Mouse (Mus musculus) limb, embryonic 15.5 days (tissue): Measurements from ENCODE around the gene Ggnbp2. TPM values are rescaled to one million over a fixed set of nuclear protein-coding genes. Genes with fewer than 3 reads are reported as not detected.
A peak's percentile ranks its signal among the peaks of the same experiment; 100 is the strongest.

Experiments
- ATAC-seq: fragments of 200-750 bp; cut with Nextera tagmentation; 2 replicates; pipeline ENCODE4 v1.8.0; 2017; ENCODE audit warnings: low read depth, moderate TSS enrichment; ENCODE audit not compliant: insufficient number of reproducible peaks, low FRiP score, low TSS enrichment
- H3K27ac ChIP-seq: fragments of 300-500 bp; sonication (generic); 2 replicates; pipeline ENCODE4 v1.5.1; 2015; ENCODE audit warnings: moderate library complexity, mild to moderate bottlenecking, inconsistent platforms
- H3K27me3 ChIP-seq: fragments of 300-500 bp; sonication (generic); 2 replicates; pipeline ENCODE4 v1.6.1; 2015; ENCODE audit warnings: inconsistent platforms
- H3K36me3 ChIP-seq: fragments of 300-500 bp; sonication (generic); 2 replicates; pipeline ENCODE4 v1.6.1; 2015; ENCODE audit warnings: inconsistent platforms
- H3K4me1 ChIP-seq: fragments of 300-500 bp; sonication (generic); 2 replicates; pipeline ENCODE4 v1.6.1; 2015; ENCODE audit warnings: inconsistent platforms
- H3K4me2 ChIP-seq: fragments of 300-500 bp; sonication (generic); 2 replicates; pipeline ENCODE4 v1.6.1; 2015; ENCODE audit warnings: mild to moderate bottlenecking, inconsistent platforms
- H3K4me3 ChIP-seq: fragments of 300-500 bp; sonication (generic); 2 replicates; pipeline ENCODE4 v1.5.1; 2015; ENCODE audit warnings: mild to moderate bottlenecking, inconsistent platforms
- H3K9ac ChIP-seq: fragments of 300-500 bp; sonication (generic); 2 replicates; pipeline ENCODE4 v1.6.1; 2015; ENCODE audit warnings: inconsistent platforms
- H3K9me3 ChIP-seq: fragments of 300-500 bp; sonication (generic); 2 replicates; pipeline ENCODE4 v1.6.1; 2016; ENCODE audit warnings: inconsistent platforms
- WGBS: fragments of 180-500 bp; shearing (Covaris S2); methylation state at CpG from one replicate; pipeline ENCODE4 v1.1.7; 2015; 5-methylcytosine and 5-hydroxymethylcytosine counted together
- polyA plus RNA-seq: library from polyadenylated mRNA; unstranded; fragments of >200 nt; fragmentation: Nextera tagmentation; extraction: Ambion mirVana; gene quantifications from 2 replicates; pipeline ENCODE4 v1.2.1, GENCODE M21; 2015

Ggnbp2 gene
- polyA plus RNA-seq, 1 experiment from 2014 or later: 64.8 TPM

GRCm38 (mm10) chr11:84818961-84819692 is 51.5 kb downstream of the Ggnbp2 start, which contains the start of gene Mrm1:
Gene Mrm1 (minus strand): TSS chr11:84819515.
- H3K9ac ChIP-seq: peak within 1 kb of the TSS; percentile 68
- peak; percentile 82 for ATAC-seq
- H3K36me3 ChIP-seq: 0 out of 2 replicates have a peak, but pooled peaks cover 5% of the 10 kb centered on the region
- peak within 1 kb of the TSS; percentile 76 for H3K4me3 ChIP-seq
- H3K27me3 ChIP-seq: no peaks in the 10 kb centered on the region
- under 1% methylated on average over 55 of the region's 55 CpGs for WGBS
- no peaks in the 10 kb centered on the region for H3K9me3 ChIP-seq
- peak within 1 kb of the TSS; percentile 88 for H3K27ac ChIP-seq
- H3K4me2 ChIP-seq: peak within 1 kb of the TSS; percentile 99
- peaks cover 27% of the 10 kb centered on the region for H3K4me1 ChIP-seq

DNA sequence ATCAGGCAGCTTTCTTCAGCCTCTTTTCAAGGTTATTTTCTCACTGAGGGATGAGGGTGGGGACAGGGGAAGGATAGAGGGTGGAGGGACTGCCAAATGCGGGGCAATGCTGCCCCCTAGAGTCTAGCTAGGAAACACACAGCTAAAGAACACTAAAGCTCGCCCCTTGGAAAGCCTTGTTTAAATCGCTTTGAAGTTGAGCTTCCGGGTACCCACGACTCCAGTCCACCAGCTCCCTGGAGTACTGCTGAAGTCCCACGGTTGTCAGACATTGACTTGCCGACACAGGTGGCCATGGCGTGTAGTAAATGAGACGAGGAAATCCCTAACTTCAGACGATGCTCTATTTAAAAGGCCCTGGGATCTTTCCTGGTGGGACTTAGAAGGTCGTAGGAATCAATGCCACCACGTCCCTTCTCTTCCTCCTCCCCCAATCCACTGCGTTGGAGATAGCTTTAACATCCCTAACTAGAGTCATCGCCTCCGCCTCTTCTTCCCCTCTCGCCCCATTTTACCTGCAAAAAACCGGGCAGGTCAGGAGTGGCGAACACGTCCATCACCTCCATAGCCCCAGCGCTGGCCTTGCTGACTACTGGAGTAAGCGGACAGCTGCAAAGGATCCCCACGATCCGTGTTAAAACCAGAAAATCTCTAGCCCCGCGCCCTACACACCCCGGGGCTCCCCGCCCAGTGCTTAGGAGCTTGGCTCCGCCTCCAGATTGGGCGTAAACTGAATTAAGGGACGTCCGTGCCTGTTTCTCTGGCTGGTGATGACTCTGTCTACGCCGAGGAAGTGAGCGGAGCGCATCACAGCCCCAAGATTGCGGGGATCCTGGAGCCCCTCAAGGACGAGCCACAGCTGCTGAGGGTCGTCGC is 52.3 kb downstream of the Ggnbp2 start:
- H3K27ac ChIP-seq: peak overlapping the region; percentile 88
- H3K9ac ChIP-seq: peak overlapping the region; percentile 68
- peak; percentile 43; the same call in 1 of the 2 replicates for ATAC-seq
- 0 out of 2 replicates have a peak, but pooled peaks cover 5% of the 10 kb centered on the region for H3K36me3 ChIP-seq
- no peaks in the 10 kb centered on the region for H3K27me3 ChIP-seq
- H3K4me1 ChIP-seq: peaks cover 23% of the 10 kb centered on the region
- peak overlapping the region; percentile 76 for H3K4me3 ChIP-seq
- H3K4me2 ChIP-seq: peak overlapping the region; percentile 99
- H3K9me3 ChIP-seq: no peaks in the 10 kb centered on the region
- under 1% methylated on average over 39 of the region's 39 CpGs for WGBS

- H3K4me1 ChIP-seq: peaks cover 20% of the 10 kb centered on the region
Observed at GRCm38 (mm10) chr11:84817362-84817761, 53.3 kb downstream of the Ggnbp2 start.

GRCm38 (mm10) chr11:84813724-84814510 is 56.7 kb downstream of the Ggnbp2 start:
- Histone ChIP-seq H3K4me3 (no peak overlapping the region), H3K27ac (0 out of 2 replicates have a peak overlapping the region, but pooled peaks have one; percentile 27), H3K9me3 (no peaks in the 10 kb centered on the region), H3K9ac (no peak overlapping the region), H3K36me3 (peaks cover 7% of the 10 kb centered on the region; the same call in 1 of the 2 replicates), H3K4me1 (peaks cover 9% of the 10 kb centered on the region), H3K27me3 (no peaks in the 10 kb centered on the region), H3K4me2 (no peak overlapping the region)
- 55% methylated on average over 13 of the region's 13 CpGs for WGBS
- no peak for ATAC-seq

More at GRCm38 (mm10) chr11:84817362-84817761, 53.3 kb downstream of the Ggnbp2 start:
- Histone ChIP-seq H3K4me3 (no peak overlapping the region), H3K9ac (no peak overlapping the region), H3K9me3 (no peaks in the 10 kb centered on the region), H3K4me2 (no peak overlapping the region), H3K27ac (no peak overlapping the region), H3K36me3 (peaks cover 5% of the 10 kb centered on the region; the same call in 1 of the 2 replicates), H3K27me3 (no peaks in the 10 kb centered on the region)
- ATAC-seq: no peak
- 82% methylated on average over 6 of the region's 6 CpGs for WGBS

GRCm38 (mm10) chr11:84804373-84804772 is 66.2 kb downstream of the Ggnbp2 start:
- WGBS: 85% methylated on average over 4 of the region's 4 CpGs

DNA sequence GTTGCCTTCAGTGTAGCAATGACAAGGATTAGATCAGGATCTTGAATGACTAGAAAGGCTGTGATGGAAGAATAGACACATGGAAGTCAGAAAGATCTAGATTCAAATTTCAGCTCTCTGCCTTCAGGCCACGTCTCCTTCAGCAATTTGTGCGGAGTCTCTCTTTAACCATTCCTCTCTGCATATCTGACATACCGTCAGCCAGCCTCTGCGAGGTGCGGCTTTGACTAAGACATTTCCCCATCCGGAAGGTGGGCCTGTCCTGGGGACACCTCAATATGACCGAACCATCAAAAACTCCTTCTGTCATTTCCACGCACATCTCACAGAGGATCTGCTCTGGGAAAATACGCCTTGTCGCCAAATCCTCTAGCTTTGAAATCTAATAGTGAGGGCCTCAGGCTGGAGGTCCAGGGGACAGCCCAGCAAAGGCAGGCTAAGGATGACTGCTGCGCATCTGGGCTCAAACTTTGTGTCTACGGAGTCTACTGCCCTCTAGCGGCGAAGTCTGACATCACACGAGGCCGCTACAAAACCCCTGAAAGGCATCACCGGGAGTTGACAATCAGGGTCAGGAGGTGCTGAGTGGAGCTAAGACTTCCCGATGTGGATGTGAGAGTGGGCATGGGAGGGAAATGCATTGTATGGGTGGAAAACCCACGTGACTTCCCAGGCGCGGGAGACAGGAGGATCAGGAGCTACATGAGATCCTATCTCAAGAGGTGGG is 72.8 kb downstream of the Ggnbp2 start:
- peaks cover 4% of the 10 kb centered on the region for H3K27me3 ChIP-seq
- no peak overlapping the region for H3K4me2 ChIP-seq
- H3K9me3 ChIP-seq: no peaks in the 10 kb centered on the region
- no peak for ATAC-seq
- 18% methylated on average over 21 of the region's 21 CpGs for WGBS
- no peaks in the 10 kb centered on the region for H3K36me3 ChIP-seq
- no peak overlapping the region for H3K27ac ChIP-seq
- no peak overlapping the region for H3K9ac ChIP-seq
- H3K4me3 ChIP-seq: no peak overlapping the region
- peaks cover 6% of the 10 kb centered on the region; the same call in 1 of the 2 replicates for H3K4me1 ChIP-seq

More at GRCm38 (mm10) chr11:84804373-84804772, 66.2 kb downstream of the Ggnbp2 start:
- Histone ChIP-seq H3K4me2 (no peak overlapping the region), H3K4me3 (no peak overlapping the region), H3K4me1 (no peaks in the 10 kb centered on the region), H3K36me3 (no peaks in the 10 kb centered on the region), H3K27ac (no peak overlapping the region), H3K27me3 (no peaks in the 10 kb centered on the region), H3K9me3 (no peaks in the 10 kb centered on the region), H3K9ac (no peak overlapping the region)
- 0 out of 2 replicates have a peak, but pooled peaks have one; percentile 36 for ATAC-seq

- 36% methylated on average over 10 of the region's 10 CpGs for WGBS
- H3K4me1 ChIP-seq: peaks cover 6% of the 10 kb centered on the region; the same call in 1 of the 2 replicates
- no peak overlapping the region for H3K9ac ChIP-seq
- no peak overlapping the region for H3K27ac ChIP-seq
- H3K9me3 ChIP-seq: no peaks in the 10 kb centered on the region
- H3K36me3 ChIP-seq: no peaks in the 10 kb centered on the region
- ATAC-seq: no peak
- H3K4me3 ChIP-seq: no peak overlapping the region
- no peak overlapping the region for H3K4me2 ChIP-seq
- H3K27me3 ChIP-seq: peaks cover 4% of the 10 kb centered on the region
Observed at GRCm38 (mm10) chr11:84797026-84797425, 73.6 kb downstream of the Ggnbp2 start.

DNA sequence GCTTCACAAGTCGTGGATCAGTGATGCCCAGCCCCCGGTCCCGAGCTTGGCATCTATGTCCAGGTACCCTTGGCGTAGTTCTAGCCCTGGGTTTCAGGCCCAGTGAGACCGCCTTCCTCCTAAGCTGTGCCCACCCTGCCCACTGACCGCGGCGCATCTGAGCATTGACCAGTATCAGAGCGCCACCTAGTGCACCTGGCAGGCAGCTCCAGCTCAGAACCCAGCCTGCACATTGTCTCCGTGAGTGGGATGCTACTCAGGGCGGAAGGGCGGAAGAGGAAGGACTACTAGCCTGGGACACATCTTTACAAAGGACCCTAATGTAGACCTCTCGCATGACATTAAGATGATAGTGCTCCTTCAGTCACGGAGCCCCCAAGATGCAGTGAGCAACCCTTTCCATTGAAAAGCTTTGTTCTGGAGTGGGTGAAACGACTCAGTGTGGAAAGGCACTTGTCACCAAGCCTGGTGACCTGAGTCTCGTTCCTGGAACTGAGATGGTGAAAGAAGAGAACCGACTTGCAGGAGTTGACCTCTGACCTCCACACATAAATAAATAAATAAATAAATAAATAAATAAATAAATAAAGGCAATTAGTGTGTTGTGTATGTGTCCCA is 76.0 kb downstream of the Ggnbp2 start:
- H3K27ac ChIP-seq: no peak overlapping the region
- no peaks in the 10 kb centered on the region for H3K9me3 ChIP-seq
- no peak overlapping the region for H3K4me3 ChIP-seq
- no peaks in the 10 kb centered on the region for H3K36me3 ChIP-seq
- H3K4me2 ChIP-seq: peak overlapping the region; percentile 42
- H3K9ac ChIP-seq: no peak overlapping the region
- peaks cover 4% of the 10 kb centered on the region for H3K27me3 ChIP-seq
- H3K4me1 ChIP-seq: peaks cover 6% of the 10 kb centered on the region; the same call in 1 of the 2 replicates
- 9% methylated on average over 17 of the region's 17 CpGs for WGBS
- peak; percentile 66; the same call in 1 of the 2 replicates for ATAC-seq

DNA sequence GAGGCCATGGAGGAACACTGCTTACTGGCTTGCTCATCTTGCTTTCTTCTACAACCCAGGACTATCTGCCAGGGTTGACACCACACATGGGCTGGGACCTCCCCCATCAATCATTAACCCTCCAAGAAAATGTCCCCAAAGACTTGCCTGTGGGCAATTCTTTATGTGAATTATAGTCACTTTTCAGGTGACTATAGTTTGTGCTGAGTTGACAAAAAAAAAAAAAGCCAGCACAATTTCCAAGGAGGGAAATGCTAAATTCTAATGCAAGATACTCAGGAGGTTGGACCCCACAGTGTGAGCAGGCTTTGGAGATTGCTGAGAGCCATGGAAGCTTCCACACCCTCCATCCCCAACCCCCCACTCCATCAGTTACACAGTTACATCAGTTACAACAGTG is 77.1 kb downstream of the Ggnbp2 start:
- Histone ChIP-seq H3K9me3 (no peaks in the 10 kb centered on the region), H3K27me3 (peaks cover 4% of the 10 kb centered on the region), H3K27ac (no peak overlapping the region), H3K4me2 (no peak overlapping the region), H3K4me3 (no peak overlapping the region), H3K9ac (no peak overlapping the region), H3K36me3 (no peaks in the 10 kb centered on the region), H3K4me1 (peaks cover 6% of the 10 kb centered on the region; the same call in 1 of the 2 replicates)
- no peak for ATAC-seq

DNA sequence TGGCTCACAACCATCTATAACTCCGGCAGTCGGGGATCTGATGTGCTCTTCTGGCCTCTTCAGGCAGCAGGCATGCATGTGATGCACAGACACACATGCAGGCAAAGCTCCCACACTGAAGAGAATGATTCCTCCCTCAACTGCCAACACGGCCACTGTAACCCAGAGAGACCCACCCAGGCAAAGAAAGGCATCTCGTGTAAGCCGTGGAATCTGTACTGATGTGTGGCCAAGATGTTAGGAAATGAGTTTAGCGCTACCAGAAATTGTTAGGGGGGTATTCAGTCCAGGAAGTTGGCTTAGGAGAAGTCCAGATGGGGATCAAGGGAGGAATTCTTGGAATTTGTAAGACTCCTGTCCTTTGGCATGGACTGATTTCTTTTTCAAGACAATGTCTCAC is 80.2 kb downstream of the Ggnbp2 start:
- Histone ChIP-seq H3K9ac (no peak overlapping the region), H3K4me1 (peaks cover 6% of the 10 kb centered on the region; the same call in 1 of the 2 replicates)

More for the DNA sequence above, 80.2 kb downstream of the Ggnbp2 start:
- Histone ChIP-seq H3K27ac (no peak overlapping the region), H3K36me3 (no peaks in the 10 kb centered on the region), H3K4me3 (no peak overlapping the region), H3K4me2 (no peak overlapping the region), H3K9me3 (no peaks in the 10 kb centered on the region), H3K27me3 (0 out of 2 replicates have a peak, but pooled peaks cover 3% of the 10 kb centered on the region)
- ATAC-seq: no peak
- WGBS: 36% methylated on average over 6 of the region's 6 CpGs
